Mouse (Mus musculus): ENCODE measurements around the gene Ninj2.

DNA sequence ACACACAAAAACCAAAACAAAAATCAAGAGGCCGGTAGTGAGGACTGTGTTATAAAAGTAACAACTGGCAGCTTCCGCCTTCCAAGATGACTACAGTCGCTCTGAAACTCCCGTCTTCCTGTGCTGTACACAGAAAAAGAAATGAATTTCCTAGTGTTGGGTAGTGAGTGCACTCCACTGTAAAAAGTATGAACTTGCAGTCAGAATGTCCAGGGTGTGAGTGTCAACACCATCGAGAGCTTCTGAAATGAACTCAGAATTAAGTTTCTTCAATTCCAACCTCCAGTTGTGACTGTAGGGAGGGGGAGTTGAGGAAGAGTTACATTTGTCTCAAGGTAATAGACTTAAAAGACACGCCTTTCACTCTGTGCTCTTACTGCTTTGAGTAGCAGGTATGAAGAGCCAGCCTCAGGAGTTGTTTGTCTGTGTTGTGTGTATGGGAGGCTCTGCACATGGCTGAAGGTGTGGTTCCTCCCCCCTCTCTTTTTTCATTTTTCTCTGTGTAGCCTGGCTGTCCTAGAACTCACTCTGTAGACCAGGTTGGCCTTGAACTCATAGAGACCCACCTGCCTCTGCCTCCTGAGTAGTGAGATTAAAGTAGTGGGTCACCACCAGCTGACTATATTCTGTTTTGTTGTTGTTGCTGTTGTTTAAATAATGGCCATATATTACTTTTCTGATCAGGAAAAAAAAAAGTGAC, 10.7 kb upstream of the Ninj2 start:
- no peak for TF ChIP-seq POLR2A (IDR thresholded peaks at IDR 0.05; ENCODE audit: borderline replicate concordance, extremely low read depth, low read depth, low read length)
- TF ChIP-seq CTCF (IDR thresholded peaks at IDR 0.05; ENCODE audit: insufficient read depth, low read length): no peak

Data from lung, adult 2 months (tissue).